Mouse (Mus musculus) kidney, postnatal 4 days (tissue): Measurements from ENCODE around the gene Maml3.

ENCODE experiments used
- DNase-seq, 2 experiments: peaks; one replicate each; pipeline ENCODE4 v3.0.0; 2021; ENCODE audit warnings: mixed read lengths in 2 of 2

Gene Maml3

DNA sequence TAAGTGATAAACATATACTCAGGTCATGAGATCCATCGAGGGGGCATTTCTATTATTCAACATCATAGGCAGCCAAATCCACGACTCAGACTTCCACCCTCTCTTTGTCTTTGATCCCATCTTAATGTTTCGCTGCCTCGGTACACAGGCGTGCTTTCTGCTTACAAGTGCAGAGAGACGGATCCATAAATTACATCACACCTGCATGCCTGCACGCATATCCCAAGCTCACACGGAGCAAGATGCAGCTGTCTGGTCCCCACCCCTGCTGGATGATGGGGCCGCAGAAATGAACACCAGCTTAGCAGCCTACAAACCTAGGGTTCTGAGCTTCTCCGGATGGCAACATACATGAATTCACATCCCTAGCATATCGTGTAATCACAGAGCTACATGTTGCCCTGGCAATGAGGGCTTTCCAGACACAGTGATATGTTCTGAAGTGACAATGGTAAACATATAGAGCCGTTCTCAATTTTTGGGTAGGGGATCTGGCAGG lies 200.5 kb downstream of the Maml3 start:
- DNase-seq, result no peak

DNA sequence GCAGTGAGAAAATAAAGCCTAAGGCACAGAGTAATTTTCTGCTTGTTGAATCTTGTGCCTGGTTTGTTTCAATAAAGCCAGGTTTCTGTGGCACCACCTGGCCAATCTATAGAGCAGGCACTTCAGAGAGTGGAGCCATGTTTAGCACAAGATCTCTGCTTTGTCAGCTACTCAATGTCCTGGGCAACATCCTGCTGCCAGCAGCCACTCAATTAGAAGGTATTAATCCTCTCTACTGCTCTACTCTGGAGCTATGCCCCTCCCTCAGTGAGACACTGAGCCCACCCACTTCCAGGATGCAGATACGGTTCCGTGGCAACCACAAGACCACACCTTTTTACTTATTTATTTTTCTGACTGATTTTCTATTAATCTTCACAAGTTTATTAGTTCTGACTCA lies 203.7 kb downstream of the Maml3 start:
- DNase-seq, result no peak

DNA sequence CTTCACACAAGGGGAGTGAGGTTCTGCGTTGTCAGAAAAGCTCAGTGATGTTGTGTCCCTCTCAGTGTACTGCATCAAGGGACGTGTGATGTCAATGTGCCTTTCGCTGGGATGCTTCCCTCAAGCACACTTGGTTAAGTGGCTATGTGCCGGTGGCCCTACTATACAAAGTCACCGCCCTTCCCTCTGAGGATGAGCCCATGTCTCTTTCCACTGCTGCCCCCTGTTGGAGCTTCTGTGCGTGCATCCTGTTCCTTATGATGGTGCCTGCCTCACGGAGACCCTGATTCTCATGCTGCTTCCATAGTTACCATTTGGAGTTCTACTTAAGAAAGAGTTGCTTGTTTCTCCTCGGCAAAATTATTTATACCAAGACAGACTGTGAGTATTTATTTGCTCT lies 210.4 kb downstream of the Maml3 start:
- no peak for DNase-seq

DNA sequence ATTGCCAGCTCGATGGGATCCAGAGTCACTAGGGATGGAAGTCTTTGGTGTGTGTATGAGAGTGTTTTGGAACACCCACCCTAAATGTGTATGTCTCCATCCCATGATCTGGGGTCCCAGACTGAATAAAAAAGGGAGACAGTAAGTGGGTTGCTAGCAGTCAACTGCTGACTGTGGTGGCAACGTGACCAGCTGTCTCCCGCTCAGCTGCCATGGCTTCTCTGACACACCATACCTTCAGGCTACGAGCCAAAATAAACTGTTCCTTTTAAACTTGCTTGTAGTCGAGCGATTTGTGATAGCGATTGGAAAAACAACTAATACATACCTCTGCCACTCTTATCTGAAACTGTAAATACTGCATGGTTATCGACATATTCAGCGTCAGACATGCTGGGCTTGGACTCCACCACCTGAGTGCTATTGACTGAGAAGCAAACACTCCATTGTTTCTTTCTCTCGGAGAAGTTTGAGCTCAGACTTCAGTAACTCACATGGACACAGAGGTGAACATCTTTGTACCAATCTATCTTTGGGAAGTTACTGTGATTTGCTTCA lies 213.2 kb downstream of the Maml3 start:
- no peak for DNase-seq

DNA sequence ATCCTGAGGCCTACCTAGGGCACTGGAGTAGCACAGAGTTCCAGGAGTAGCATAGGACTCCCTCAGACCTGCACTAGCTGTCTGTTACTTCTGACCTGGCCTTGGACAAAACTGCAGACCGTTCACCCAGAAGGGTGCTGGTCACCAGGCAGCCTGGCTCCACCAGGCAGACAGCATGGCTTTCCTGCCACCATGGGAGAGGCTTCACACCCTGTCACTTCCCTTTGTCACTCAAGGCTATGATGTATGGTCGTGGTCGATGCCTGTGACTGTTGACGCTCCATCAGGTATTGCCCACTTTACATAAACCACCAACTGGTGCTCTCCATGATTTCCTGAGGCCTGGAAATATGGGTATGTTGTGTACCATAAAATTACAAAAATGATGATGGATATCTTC lies 214.7 kb downstream of the Maml3 start:
- no peak for DNase-seq

DNA sequence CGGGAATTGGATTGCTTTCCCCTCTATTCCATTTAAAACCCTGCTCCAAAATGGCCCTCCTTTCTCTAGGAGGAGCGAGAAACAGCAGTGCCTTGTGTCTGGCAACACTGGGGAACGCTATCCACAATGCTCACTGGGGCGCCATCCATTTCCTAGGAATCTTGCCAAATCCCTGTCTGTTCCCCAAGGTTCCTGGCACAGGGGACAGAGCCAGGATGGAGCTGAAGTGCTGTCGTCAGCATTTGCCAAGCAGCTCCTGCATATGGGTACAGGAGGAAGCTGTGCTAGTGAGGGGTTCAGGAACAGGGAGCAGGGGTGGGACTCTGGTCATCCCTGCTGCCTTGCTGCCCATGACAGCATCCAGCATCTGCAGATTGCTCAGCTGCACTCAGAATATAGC lies 215.1 kb downstream of the Maml3 start:
- DNase-seq, result peak; percentile 19 to 38

DNA sequence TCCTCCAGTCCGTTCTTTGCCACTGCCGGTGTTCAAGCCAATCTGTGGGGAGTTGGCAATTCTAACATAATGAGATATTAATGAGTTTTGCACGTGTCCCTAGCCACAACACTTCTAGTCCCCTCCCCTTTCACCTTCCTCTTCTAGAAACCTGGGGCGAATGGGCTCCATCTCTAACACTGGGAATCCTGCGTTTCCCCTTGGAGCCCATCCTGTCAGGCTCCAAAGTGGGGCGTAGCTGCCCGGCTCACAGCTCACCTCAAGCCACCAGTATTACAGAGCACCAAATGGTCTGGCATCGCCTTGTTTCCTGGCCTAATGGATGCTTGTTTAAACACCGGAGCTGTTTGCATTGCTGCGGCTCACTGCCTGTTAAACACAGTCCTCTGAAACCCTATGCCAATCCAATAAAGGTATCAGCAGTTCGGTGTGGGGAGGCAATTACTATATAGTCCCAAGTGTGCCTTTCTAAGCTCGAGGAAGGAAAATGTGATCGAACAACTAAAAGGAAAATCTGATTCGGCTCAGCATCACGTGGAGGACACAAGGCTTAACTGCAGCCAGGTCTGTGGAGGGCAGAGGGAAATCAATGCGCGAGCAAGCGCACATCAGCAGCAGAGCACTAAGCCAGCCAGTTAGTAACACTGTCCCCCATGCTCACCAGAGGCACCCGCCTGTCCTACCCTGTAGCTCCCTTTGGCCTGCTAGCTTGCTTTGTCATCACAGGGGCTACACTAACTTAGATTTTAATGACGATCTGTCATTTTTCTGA lies 216.0 kb downstream of the Maml3 start:
- peak in 1 of 2 experiments; percentile 21 for DNase-seq

DNA sequence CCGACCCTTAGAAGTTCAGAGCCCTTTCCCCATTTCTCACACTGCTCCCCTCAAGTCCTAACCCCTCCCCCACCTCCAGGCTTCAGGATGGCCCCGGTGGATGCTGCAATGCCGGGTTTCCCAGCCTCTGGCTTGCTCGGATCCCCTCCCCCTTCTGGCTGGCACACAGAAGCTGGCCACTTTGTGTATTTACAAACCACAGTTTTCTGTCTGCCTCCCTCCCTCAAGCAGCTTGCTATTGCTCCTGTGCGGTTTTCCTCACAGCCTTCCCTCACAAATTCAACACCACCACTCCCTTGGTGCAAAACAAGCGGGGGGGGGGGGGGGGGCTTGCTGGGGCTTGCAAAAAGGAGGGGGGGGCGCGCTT lies 216.6 kb downstream of the Maml3 start:
- peak; percentile 22 to 35 for DNase-seq

DNA sequence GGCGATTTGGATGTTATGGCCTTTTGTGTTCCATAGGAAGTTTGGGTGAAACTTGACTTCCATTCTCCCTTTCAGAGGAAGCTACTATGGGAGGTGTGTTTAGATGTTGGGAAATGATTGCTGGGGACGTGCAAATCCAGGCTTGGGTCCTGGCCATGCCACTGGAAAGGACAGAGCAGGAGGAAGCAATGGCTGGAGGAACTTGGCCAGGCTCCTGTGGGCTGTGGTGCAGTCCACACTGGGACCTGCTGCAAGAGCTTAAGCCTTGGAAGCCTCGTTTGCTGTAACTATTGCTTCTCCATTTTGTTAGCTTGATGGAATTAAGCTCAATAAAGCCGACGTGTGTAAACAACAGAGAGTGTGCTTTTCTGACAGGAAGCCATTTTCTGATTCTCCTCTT lies 219.0 kb downstream of the Maml3 start:
- no peak for DNase-seq

DNA sequence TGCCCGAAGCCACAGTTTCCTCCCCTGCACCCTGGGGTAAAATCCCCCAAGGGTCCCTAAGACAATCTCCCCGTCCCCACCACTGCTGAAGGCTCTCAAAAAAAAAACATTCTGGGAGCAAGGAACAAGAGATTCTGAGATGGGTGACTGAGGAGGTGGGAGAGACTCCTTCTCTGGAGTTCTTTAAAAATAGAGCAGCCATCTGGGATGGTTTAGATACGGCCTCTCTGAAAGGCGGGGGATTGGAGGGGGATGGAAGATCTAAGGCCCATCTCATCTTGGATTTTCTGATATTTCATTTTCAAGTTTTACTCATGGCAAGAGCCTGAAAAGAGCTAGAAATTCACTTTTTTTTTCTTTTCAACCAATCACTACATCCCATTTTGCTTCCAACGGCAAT lies 219.4 kb downstream of the Maml3 start:
- no peak for DNase-seq

DNA sequence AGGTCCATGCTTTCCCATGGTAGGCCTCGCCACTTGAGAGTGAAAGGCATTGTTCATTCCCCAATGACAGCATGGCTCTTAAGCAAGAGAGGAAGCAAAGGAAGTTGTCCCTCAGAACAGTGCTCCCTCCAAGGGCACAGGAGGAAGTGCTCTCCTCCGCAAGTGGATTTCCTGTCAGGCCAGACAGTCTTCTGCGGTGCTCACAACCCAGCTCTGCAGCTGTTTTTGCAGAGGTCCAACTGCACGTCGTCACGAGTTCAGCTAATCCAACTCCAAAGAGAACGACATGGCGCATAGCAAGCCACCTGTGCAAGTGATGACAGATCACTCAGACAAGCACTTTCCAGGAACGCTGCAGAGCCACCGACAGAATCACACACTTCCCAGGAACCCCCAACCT lies 222.9 kb downstream of the Maml3 start:
- DNase-seq, result peak; percentile 24 to 41

DNA sequence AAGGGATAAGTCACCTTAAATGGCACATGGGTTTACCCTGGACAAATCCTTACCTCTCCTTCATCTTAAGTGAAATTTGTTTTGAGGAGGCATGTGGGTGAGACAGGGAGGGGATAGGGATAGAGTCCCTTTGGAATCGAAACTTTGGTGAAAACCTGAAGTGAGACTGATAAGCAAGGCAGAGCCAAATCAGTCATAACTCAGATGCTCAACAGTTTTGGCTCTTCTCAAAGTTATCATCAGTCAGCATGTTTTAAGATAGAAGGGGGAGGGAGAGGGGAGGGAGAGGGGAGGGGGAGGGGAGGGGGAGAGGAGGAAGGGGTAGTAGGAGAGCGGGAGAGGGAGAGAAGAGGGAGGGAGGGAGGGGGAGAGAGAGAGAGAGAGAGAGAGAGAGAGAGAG lies 223.5 kb downstream of the Maml3 start:
- DNase-seq, result no peak

DNA sequence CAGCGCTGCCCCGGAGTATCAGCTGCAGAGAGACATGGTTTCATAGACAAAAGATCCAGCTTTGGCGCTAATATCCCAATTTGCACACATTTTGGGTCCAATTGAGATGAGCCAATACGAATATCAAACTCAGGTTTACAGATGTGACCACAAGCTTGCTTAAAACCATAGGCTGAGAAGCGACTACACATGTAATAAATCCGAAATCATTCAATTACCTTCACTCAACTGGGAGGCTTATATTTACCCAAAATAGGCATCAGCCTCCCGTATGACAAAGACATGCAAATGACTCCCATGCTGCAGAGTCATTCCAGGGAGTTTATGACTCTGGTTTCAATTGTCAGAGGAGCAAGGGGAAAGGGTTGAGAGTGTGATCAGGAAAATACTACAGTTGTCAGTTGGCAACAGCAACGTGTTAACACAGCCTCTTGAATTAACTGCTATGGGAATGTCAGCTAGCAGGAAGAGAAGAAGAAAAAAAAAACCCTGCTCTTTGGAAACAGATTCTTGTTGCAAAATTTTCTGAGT lies 224.3 kb downstream of the Maml3 start:
- no peak for DNase-seq

DNA sequence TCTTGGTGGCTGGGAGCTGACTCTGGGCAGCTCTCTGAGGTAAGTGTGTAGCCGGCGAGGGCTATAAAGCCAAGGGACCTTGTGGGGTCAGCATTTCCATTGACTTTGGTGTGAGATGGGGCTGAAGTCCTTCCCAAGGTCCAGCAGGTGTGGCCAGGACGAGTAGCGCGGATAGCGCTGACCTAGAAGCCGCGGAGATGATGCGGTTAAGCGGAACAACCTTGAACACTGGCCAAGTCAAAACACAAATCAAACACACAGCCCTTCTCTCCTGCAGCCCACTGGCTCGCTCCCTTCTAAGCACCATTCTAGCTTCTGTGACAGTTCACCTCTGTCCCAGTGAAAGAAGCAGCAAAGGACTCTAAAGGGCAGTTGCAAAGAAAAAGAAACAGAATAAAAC lies 225.7 kb downstream of the Maml3 start:
- DNase-seq, result peak in 1 of 2 experiments; percentile 24

DNA sequence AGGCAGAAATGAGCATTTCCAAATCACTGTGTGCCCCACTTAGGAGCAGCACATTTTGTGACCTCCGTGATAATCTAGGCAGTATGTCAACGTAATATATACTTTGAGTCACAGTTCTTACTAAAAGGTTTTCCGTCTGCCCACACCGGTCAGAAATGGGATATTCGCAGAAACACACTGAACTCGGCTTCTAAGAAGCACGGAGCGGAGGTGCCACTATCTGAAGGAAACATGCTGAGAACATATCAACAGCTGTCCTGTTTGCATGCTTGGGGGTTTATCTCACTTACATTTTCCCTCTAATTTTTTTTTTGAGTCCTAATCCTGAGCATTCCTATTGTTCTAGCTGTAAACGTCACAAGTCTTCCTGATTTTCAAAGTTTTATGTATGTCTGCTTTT lies 226.3 kb downstream of the Maml3 start:
- no peak for DNase-seq

DNA sequence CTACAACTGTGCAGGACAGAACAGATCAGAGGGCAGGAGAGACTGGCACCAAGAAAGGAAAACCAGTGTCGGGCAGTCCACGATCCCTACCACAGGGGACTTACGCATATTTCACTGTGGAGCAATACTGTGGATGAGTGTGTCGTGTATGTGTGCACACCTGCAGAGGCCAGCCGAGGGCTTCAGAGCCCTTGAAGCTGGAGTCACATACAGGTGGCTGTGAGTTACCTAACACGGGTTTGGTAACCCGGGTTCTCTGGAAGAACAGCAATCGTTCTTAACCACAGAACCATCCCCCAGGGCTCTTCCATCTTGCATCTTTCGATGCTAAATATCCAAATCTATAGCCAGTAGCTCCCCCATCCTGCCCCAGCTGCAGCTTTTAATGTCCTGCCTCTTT lies 228.1 kb downstream of the Maml3 start:
- no peak for DNase-seq

DNA sequence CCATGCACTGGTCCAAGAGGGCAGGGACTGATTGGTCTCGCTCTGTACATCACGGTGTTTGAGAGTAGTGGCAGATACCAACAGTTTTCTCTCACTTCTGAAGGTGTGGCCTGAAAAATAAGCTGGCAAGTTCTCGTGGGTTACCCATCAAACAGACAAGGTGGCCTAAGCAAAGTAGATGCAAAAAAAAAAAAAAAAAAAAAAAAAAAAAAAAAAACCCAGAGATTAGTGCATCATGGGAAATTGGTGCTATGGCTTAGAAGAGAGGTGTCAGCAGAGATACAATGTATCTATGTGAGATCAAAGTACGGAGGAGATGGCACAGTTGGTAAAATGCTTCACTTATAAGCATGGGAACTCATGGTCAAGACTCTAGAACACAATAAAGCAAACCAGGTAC lies 229.2 kb downstream of the Maml3 start:
- DNase-seq, result no peak

DNA sequence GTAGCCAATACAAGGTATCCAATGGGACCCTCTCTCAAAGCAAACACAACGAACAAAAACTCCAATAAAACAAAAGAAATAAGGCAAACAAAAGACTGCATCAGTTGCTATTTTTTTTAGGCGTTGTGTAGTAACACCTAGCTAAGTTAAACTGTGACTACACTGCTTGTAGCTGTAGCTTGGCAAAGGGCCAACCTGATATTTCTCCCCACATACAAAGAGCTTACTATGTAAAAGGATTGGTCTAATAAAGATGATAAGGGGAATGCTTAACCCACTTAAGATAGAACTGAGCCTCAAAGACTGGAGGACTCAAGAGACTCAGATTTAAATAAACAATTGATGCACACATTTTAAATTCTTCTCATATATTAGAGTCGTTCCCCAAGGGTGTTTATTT lies 230.6 kb downstream of the Maml3 start:
- DNase-seq, result no peak

DNA sequence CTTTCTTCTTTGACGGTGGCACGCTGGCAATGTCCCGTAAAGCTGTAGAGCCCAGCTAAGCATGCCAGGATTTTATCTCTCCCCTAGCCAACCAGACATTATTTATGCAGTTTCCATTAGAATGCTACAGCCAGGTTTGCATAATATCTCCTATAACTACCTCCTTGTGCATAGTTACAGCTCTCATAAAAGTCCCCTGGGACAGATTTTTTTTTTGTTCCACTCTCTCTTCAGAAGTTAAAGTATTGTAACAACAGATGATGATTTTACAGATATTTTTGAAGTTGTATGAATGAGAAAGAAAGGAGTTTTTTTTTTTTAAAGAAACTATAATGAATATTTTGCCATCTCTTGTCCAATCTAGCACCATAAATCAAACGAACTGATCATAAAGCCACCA lies 232.1 kb downstream of the Maml3 start:
- DNase-seq, result no peak

DNA sequence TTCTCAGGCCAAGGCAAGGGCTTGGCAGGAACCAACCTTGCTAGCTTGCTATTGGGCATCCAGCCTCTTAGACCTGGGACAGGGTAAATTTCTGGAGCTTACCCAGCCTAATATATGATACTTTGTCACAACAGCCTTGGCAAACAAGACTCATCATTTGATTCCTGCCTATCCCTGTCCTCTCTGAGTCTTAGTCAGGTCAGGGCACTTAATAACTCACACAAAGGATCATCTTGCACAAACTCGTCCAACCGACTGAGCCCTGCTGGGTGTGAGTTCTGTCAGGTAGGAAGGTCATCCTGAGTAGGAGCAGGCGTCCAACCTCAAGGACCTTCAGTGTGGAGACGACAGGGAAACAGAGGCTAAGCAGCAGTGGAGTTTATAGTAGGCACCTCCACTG lies 233.5 kb downstream of the Maml3 start:
- DNase-seq, result no peak

DNA sequence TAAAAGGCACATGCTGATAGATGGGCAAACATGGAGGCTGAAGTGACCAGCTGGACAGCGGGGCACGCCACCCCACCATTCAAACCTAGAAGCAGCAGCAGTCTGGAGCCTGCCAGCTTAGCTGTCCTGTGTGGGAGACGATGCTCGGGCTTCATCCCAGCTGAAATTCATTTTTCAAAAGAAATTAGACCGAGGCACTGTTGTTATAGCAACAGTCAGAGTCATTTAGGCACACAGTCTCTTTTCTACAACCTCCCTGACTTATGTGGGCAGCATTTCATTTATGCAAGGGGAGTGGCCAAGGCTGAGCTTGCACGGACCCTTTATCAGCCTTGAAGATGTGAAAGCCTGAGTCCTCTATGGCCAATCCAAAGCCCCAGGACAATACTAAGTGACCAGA lies 234.9 kb downstream of the Maml3 start:
- no peak for DNase-seq

DNA sequence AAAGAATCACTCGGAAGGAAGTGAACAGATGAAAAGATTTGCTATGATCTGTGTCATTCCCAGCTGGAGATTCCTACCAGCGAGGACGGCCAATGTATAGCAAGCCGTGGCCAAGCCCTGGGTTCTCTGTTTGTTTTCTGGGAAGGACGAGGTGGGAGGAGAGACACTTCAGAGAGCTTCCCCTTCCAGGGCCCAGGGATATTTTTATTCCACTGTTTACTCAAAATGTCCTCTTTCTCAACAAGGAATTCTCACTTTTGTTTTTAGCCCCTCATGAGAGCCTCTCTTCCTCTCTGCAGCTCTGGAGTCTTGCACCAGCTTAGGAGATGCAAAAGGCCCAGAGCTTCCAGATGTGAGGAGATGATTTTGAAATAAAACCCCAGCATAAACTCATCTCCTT lies 236.0 kb downstream of the Maml3 start:
- DNase-seq, result no peak

DNA sequence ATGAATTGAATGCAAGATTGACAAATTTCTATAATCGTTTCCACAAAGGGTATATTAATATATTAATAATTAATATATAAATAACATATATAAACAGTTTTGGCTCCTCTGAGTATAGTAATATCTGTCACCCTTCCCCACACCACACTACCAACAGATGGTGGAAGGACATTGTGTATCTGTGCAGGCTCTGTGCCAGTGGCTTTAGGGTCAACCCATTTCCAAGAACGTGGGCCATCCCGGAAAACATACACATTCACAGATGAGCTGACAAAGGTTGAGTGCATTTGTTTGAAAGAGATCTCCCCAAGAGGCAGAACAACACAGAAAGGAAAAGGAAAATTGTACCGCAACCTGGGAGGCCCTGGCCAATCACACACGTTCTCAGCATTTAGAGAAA lies 238.4 kb downstream of the Maml3 start:
- DNase-seq, result no peak

DNA sequence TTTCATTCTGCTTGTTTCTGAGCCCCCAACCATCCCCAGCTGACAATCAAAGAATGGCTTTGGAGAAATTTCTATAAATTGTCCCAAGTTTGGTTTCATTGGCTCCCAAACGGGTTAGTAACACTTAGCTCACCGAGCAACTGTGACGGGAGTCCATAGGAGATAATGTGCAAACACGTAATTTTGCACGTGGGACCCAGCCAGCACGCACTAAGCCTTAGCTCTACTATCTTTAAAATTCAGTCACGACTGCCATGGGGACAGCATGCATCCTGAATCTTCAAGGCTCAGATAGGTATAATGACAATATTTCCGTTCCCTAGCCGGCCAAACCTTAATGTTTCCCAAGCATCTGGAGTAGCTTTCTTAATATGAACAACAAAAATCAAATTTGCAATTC lies 243.2 kb downstream of the Maml3 start:
- no peak for DNase-seq

DNA sequence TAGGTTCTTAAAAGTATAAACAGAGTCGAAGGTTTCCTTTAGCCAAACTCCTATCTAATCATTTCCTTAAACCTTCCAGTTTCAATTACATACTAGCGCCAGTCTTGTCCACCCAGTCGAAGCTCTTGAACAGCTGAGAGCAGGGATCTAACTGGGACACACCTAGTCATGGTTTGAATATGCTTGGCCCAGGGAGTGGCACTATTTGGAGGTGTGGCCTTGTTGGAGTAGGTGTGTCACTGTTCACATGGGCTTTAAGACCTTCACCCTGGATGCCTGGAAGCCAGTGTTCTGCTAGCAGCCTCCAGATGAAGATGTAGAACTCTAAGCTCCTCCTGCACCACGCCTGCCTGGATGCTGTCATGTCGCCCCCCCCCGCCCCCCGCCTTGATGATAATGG lies 244.4 kb downstream of the Maml3 start:
- no peak for DNase-seq
